Mouse (Mus musculus): ENCODE data around the gene Me1.

The Me1 gene

GRCm38 (mm10) chr9:86660327-86660726, 35.4 kb downstream of the Me1 start:
- DNase-seq (ENCODE audit: low read depth, low spot score), result no peak

GRCm38 (mm10) chr9:86658347-86658746, 37.4 kb downstream of the Me1 start:
- DNase-seq (ENCODE audit: low read depth, low spot score), result peak; percentile 45

- DNase-seq (ENCODE audit: low read depth, low spot score), result no peak
These were observed 43.6 kb downstream of the Me1 start for GRCm38 (mm10) chr9:86652194-86652593.

- DNase-seq (ENCODE audit: low read depth, low spot score), result no peak
These were observed 44.5 kb downstream of the Me1 start for GRCm38 (mm10) chr9:86651254-86651653.

GRCm38 (mm10) chr9:86650822-86651221, 44.9 kb downstream of the Me1 start:
- no peak for DNase-seq (ENCODE audit: low read depth, low spot score)

- DNase-seq (ENCODE audit: low read depth, low spot score), result no peak
These were observed 47.7 kb downstream of the Me1 start for GRCm38 (mm10) chr9:86647931-86648550.

- no peak for DNase-seq (ENCODE audit: low read depth, low spot score)
These were observed 48.9 kb downstream of the Me1 start for GRCm38 (mm10) chr9:86646807-86647206.

- no peak for DNase-seq (ENCODE audit: low read depth, low spot score)
These were observed 52.3 kb downstream of the Me1 start for GRCm38 (mm10) chr9:86643497-86643896.

GRCm38 (mm10) chr9:86638771-86639170, 57.0 kb downstream of the Me1 start:
- no peak for DNase-seq (ENCODE audit: low read depth, low spot score)

- no peak for DNase-seq (ENCODE audit: low read depth, low spot score)
These were observed 64.6 kb downstream of the Me1 start for GRCm38 (mm10) chr9:86631153-86631552.

- no peak for DNase-seq (ENCODE audit: low read depth, low spot score)
These were observed 65.3 kb downstream of the Me1 start for GRCm38 (mm10) chr9:86630352-86630931.

- peak; percentile 28 for DNase-seq (ENCODE audit: low read depth, low spot score)
These were observed 66.4 kb downstream of the Me1 start for GRCm38 (mm10) chr9:86629379-86629778.

GRCm38 (mm10) chr9:86627745-86628496, 67.8 kb downstream of the Me1 start:
- DNase-seq (ENCODE audit: low read depth, low spot score), result no peak

GRCm38 (mm10) chr9:86626906-86627305, 68.8 kb downstream of the Me1 start:
- DNase-seq (ENCODE audit: low read depth, low spot score), result no peak

GRCm38 (mm10) chr9:86624781-86625180, 71.0 kb downstream of the Me1 start:
- no peak for DNase-seq (ENCODE audit: low read depth, low spot score)

- no peak for DNase-seq (ENCODE audit: low read depth, low spot score)
These were observed 71.7 kb downstream of the Me1 start for GRCm38 (mm10) chr9:86624039-86624438.

- no peak for DNase-seq (ENCODE audit: low read depth, low spot score)
These were observed 73.7 kb downstream of the Me1 start for GRCm38 (mm10) chr9:86622062-86622461.

- DNase-seq (ENCODE audit: low read depth, low spot score), result no peak
These were observed 76.2 kb downstream of the Me1 start for GRCm38 (mm10) chr9:86619341-86620139.

- no peak for DNase-seq (ENCODE audit: low read depth, low spot score)
These were observed 77.8 kb downstream of the Me1 start for GRCm38 (mm10) chr9:86617837-86618492.

GRCm38 (mm10) chr9:86615765-86616164, 80.0 kb downstream of the Me1 start:
- no peak for DNase-seq (ENCODE audit: low read depth, low spot score)

- DNase-seq (ENCODE audit: low read depth, low spot score), result no peak
These were observed 83.7 kb downstream of the Me1 start for GRCm38 (mm10) chr9:86612091-86612490.

- DNase-seq (ENCODE audit: low read depth, low spot score), result no peak
These were observed 90.0 kb downstream of the Me1 start for GRCm38 (mm10) chr9:86605776-86606175.
